Mouse (Mus musculus) megakaryocyte, embryonic 14.5 days (primary cell): ENCODE measurements at regions not wholly inside any gene's neighbourhood (a gene's known extent, or its start where the extent isn't known, plus 50 kb on each side); places are given as distances from the start of the nearest gene placed in this dataset.

Source experiments
- H3K27me3 ChIP-seq: replicated peaks from 2 replicates; pipeline ENCODE3; 2012; ENCODE audit warnings: inconsistent platforms
- H3K36me3 ChIP-seq: replicated peaks from 2 replicates; pipeline ENCODE3; 2012; ENCODE audit warnings: low read length, inconsistent platforms, mixed read lengths
- H3K4me1 ChIP-seq: 2 replicates; pipeline ENCODE4 v1.6.1; 2012; ENCODE audit warnings: inconsistent platforms
- H3K4me3 ChIP-seq: replicated peaks from 2 replicates; pipeline ENCODE3; 2012; ENCODE audit warnings: moderate library complexity, mild to moderate bottlenecking, inconsistent platforms
- H3K9me3 ChIP-seq: 2 replicates; pipeline ENCODE4 v1.6.1; 2012; ENCODE audit warnings: inconsistent platforms
- FLI1 ChIP-seq: IDR thresholded peaks from 2 replicates; pipeline ENCODE4 v1.6.1; 2012; ENCODE audit warnings: low read length, inconsistent platforms, mixed read lengths
- GATA1 ChIP-seq: IDR thresholded peaks from 3 replicates; pipeline ENCODE4 v1.6.1; 2012; ENCODE audit warnings: mixed read lengths, low read length, inconsistent platforms, borderline replicate concordance

GRCm38 (mm10) chr12:52368034-52368433, 135.7 kb upstream of the Arhgap5 start:
- no peaks in the 10 kb centered on the region for H3K36me3 ChIP-seq

GRCm38 (mm10) chr12:52368466-52368865, 135.3 kb upstream of the Arhgap5 start:
- TF ChIP-seq FLI1 (no peak), GATA1 (no peak)

More at GRCm38 (mm10) chr12:52368034-52368433, 135.7 kb upstream of the Arhgap5 start:
- Histone ChIP-seq H3K4me3 (no peak overlapping the region), H3K27me3 (peaks cover 1% of the 10 kb centered on the region), H3K9me3 (peaks cover 30% of the 10 kb centered on the region), H3K4me1 (peaks cover 4% of the 10 kb centered on the region; the same call in 1 of the 2 replicates)
- TF ChIP-seq FLI1: no peak
- TF ChIP-seq GATA1: no peak

GRCm38 (mm10) chr12:52370153-52370710, 133.5 kb upstream of the Arhgap5 start:
- peaks cover 4% of the 10 kb centered on the region; the same call in 1 of the 2 replicates for H3K4me1 ChIP-seq
- H3K4me3 ChIP-seq: no peak overlapping the region
- H3K27me3 ChIP-seq: no peaks in the 10 kb centered on the region
- TF ChIP-seq FLI1 (no peak), GATA1 (no peak)
- H3K36me3 ChIP-seq: no peaks in the 10 kb centered on the region
- H3K9me3 ChIP-seq: peaks cover 41% of the 10 kb centered on the region

More at GRCm38 (mm10) chr12:52368466-52368865, 135.3 kb upstream of the Arhgap5 start:
- Histone ChIP-seq H3K4me1 (peaks cover 4% of the 10 kb centered on the region; the same call in 1 of the 2 replicates), H3K9me3 (peaks cover 30% of the 10 kb centered on the region), H3K36me3 (no peaks in the 10 kb centered on the region), H3K27me3 (peaks cover 1% of the 10 kb centered on the region), H3K4me3 (no peak overlapping the region)

- Histone ChIP-seq H3K4me1 (no peaks in the 10 kb centered on the region), H3K9me3 (peaks cover 31% of the 10 kb centered on the region), H3K36me3 (no peaks in the 10 kb centered on the region), H3K4me3 (no peak overlapping the region), H3K27me3 (no peaks in the 10 kb centered on the region)
- TF ChIP-seq GATA1 (no peak), FLI1 (no peak)
Measured at GRCm38 (mm10) chr12:52375116-52375515, 128.7 kb upstream of the Arhgap5 start.

- TF ChIP-seq GATA1: no peak
- no peak for TF ChIP-seq FLI1
- Histone ChIP-seq H3K4me1 (no peaks in the 10 kb centered on the region), H3K27me3 (no peaks in the 10 kb centered on the region), H3K36me3 (no peaks in the 10 kb centered on the region), H3K4me3 (no peak overlapping the region), H3K9me3 (peaks cover 17% of the 10 kb centered on the region)
Measured at GRCm38 (mm10) chr12:52376692-52377462, 126.9 kb upstream of the Arhgap5 start.

GRCm38 (mm10) chr12:52377463-52377848, 126.3 kb upstream of the Arhgap5 start:
- no peaks in the 10 kb centered on the region for H3K36me3 ChIP-seq
- peaks cover 14% of the 10 kb centered on the region for H3K9me3 ChIP-seq
- H3K27me3 ChIP-seq: no peaks in the 10 kb centered on the region
- TF ChIP-seq FLI1: no peak
- TF ChIP-seq GATA1: no peak
- H3K4me3 ChIP-seq: no peak overlapping the region
- peaks cover 5% of the 10 kb centered on the region for H3K4me1 ChIP-seq

GRCm38 (mm10) chr12:52379245-52379644, 124.5 kb upstream of the Arhgap5 start:
- Histone ChIP-seq H3K4me1 (peaks cover 9% of the 10 kb centered on the region), H3K36me3 (no peaks in the 10 kb centered on the region), H3K27me3 (no peaks in the 10 kb centered on the region), H3K9me3 (peaks cover 5% of the 10 kb centered on the region), H3K4me3 (no peak overlapping the region)
- TF ChIP-seq GATA1 (no peak), FLI1 (no peak)

- peaks cover 9% of the 10 kb centered on the region for H3K4me1 ChIP-seq
- H3K9me3 ChIP-seq: no peaks in the 10 kb centered on the region
- no peaks in the 10 kb centered on the region for H3K36me3 ChIP-seq
- H3K27me3 ChIP-seq: no peaks in the 10 kb centered on the region
- TF ChIP-seq FLI1 (no peak), GATA1 (no peak)
- no peak overlapping the region for H3K4me3 ChIP-seq
Measured at GRCm38 (mm10) chr12:52379960-52380359, 123.8 kb upstream of the Arhgap5 start.

- no peaks in the 10 kb centered on the region for H3K36me3 ChIP-seq
- H3K4me3 ChIP-seq: no peak overlapping the region
- H3K4me1 ChIP-seq: peaks cover 9% of the 10 kb centered on the region
- no peak for TF ChIP-seq GATA1
- TF ChIP-seq FLI1: no peak
- H3K27me3 ChIP-seq: peaks cover 1% of the 10 kb centered on the region
- H3K9me3 ChIP-seq: no peaks in the 10 kb centered on the region
Measured at GRCm38 (mm10) chr12:52381161-52381967, 122.4 kb upstream of the Arhgap5 start.
